Mouse (Mus musculus): ENCODE results near the gene Gen1.

Gene Gen1

DNA sequence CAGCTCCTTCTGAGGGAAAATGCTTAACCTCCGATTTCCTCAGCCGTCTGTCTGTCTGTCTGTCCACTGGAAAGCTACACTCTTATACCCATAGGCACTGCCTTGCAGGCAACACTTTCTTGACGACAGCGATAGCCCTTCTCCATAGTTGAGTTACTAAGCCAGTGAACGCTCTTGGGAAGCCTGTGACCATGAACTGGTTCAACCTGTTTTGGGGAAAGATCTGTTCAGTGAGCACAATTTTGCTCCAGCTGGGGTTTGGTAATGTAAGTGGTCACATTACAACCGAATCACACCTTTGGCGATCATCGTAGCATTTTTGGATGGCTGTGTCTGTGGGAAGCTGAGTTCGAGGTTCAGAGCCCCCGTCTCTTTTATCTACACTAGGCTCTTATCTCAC is 42.5 kb downstream of the Gen1 start:
- DNase-seq = peak in 1 of 2 experiments; percentile 33

DNA sequence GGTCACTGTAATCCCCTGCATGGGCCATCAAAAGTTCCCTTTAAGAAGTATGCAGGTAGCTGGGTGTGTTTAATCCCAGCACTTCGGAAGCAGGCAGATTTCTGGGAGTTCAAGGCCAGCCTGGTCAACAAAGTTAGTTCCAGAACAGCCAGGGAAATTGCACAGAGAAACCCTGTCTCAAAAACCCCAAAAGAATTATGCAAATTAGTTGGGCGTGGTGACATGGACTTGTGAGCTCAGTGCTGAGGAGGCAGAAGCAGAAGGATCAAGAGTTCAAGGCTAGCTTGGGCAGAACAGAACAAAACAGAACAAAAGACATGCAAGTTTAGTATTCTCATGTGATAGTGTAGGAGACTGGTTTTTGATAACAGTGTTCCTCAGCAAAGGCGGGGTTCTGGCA is 43.0 kb downstream of the Gen1 start:
- DNase-seq = no peak

DNA sequence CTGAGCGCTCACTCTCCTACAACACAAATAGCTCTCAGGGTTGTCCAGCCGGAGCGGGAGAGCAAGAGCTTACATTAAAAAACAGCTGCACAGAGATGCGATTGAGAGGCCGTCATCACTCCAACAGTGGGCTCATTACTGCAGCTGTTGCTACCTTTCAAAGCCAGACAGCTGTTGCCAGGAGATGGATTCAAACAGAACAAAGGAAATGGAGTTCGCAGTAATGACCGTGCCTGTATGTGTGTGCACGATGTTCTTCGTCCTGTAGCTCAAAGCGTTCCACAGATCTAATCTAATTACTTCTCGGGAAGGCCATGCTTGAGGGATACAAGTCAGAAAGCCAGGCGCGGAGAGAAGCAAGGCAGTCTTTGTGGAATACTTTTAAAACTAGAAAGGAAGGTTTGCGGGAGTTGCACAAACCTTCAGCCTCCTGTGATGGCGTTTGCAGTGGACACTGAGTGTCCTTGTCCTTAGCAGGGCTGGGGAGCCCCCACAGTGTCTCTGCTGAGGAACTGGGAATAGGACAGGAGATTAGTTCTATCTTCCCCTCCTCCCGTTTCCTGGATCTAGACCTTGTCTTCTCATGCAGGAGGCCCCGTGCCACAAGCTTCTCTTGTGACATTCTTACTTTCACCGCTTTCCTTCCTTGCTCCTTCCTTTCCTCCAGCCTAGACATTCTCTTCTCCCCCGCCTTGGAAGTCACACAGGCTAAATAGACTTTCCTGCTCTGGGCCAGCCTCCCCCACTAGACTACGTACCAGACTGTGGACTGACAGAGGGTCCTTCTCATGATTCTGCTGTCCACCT is 43.9 kb downstream of the Gen1 start:
- peak in 1 of 2 experiments; percentile 39 for DNase-seq

DNA sequence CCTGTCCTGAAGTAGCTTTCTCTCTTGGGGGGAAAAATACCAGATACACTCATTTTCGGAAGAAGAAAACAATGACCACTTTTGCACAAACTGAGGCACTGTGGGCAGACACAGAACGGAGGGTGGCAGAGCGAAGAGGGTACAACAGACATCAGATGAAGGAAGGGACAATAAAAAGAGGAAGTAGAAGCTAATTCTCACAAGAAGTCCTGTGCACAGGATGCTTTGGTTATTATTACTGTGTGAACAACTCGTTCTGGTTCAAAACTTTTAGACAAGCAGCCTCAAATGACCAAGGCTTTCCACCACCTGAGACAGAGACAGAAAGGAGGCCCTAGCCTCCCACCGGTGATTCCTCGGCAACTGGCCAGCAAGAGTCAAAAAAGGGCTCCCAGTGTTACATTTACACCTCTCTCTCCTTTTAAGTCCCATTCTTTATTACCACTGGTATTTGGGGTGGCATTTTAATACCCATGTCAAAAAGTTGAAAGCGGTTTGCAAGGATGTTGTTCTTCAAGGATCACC is 47.8 kb downstream of the Gen1 start:
- no peak for DNase-seq

GRCm38 (mm10) chr12:11216454-11216853 is 49.1 kb downstream of the Gen1 start:
- DNase-seq = no peak

DNA sequence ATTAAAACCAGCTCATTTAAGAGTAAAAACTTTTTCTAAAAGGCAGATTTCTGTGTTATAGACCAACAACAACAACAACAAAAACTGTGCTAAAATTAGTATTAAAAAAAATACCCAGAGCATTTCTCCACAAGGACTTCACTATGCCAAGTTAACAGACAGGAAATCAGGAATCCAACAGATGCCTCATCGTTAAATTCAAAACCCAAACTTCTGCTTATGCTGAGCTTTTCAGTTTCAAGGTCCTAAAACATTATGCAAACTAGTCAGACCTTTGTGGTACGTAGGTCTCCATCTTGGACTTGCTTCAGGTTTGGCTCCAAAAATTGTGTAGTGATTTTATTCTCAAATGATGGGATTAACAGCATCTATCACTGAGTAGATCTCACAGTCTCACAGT is 50.0 kb downstream of the Gen1 start:
- DNase-seq = no peak

- no peak for DNase-seq
Measured at GRCm38 (mm10) chr12:11214776-11215175, 50.8 kb downstream of the Gen1 start.

- DNase-seq = no peak
Measured at GRCm38 (mm10) chr12:11212881-11213280, 52.7 kb downstream of the Gen1 start.

GRCm38 (mm10) chr12:11210361-11210760 is 55.2 kb downstream of the Gen1 start:
- DNase-seq = no peak

DNA sequence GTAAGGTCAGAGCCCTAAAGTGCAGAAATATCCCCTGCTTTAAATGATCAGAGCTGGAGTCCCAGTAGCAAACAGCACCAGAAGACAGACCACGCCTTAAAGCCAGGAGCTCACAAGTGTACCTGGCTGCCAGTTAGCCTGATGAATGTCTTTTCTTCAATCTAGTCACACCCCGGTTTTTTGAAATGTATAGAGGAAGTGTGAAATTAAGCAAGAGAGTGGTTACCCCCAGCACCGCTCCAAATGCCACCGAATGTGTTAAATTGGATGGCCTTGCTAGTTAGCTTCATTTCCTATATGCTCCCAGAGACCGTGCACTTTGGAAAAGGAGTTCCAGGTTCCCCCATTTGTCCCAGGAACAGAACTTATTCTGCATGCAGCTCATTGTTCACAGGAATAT is 56.0 kb downstream of the Gen1 start:
- no peak for DNase-seq

- DNase-seq = no peak
Measured at GRCm38 (mm10) chr12:11208872-11209271, 56.7 kb downstream of the Gen1 start, which contains the start of gene Msgn1. TSS of gene Msgn1 (minus strand) at chr12:11208972.

- DNase-seq = no peak
Measured at GRCm38 (mm10) chr12:11206321-11206720, 59.3 kb downstream of the Gen1 start.

- DNase-seq = peak; percentile 53 to 69
Measured at GRCm38 (mm10) chr12:11203694-11204665, 61.6 kb downstream of the Gen1 start.

GRCm38 (mm10) chr12:11202476-11202875 is 63.1 kb downstream of the Gen1 start:
- no peak for DNase-seq

GRCm38 (mm10) chr12:11200711-11201110 is 64.9 kb downstream of the Gen1 start:
- DNase-seq = no peak

- no peak for DNase-seq
Measured at GRCm38 (mm10) chr12:11198551-11198950, 67.0 kb downstream of the Gen1 start.

- no peak for DNase-seq
Measured at GRCm38 (mm10) chr12:11198026-11198425, 67.6 kb downstream of the Gen1 start.

GRCm38 (mm10) chr12:11196830-11197229 is 68.8 kb downstream of the Gen1 start:
- DNase-seq = no peak

- DNase-seq = peak; percentile 75 to 77
Measured at GRCm38 (mm10) chr12:11196142-11196597, 69.4 kb downstream of the Gen1 start.

DNA sequence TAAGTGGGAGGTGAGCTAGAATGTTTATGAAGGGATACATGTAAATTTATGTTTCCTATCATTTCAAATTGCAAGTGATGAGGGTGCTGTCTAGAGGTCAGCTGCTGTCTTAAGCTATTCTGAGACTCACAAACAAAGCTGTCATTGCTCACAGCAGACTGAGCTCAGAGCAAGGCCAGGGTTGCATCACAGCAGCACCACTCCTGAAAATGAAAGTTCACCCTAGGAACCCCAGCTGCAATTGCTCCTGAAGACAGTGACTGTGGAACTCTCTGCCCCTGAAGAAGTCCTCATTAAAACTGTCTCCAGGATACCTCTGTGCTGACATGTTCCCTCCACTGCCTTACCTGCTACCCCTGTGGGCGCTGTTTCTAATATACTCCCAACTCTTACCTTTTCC is 70.6 kb downstream of the Gen1 start:
- no peak for DNase-seq

Data from kidney, postnatal 25 days (tissue).